Mouse (Mus musculus): ENCODE results near the gene Trim27. TPM values are rescaled to one million over a fixed set of nuclear protein-coding genes. Genes with fewer than 3 reads are reported as not detected.
A peak's percentile ranks its signal among the peaks of the same experiment; 100 is the strongest.

Gene Trim27
- polyA plus RNA-seq, 1 experiment from 2014 or later: 178 TPM

- Histone ChIP-seq H3K4me3 (ENCODE audit: low read depth, low read length) (no peak overlapping the region), H3K4me2 (ENCODE audit: low read depth, low read length, severe bottlenecking) (no peak overlapping the region), H3K36me3 (ENCODE audit: control insufficient read depth, insufficient read depth, low read length) (no peaks in the 10 kb centered on the region; the same call in 1 of the 2 replicates), H3K9ac (ENCODE audit: low read length) (no peak overlapping the region), H3K27ac (ENCODE audit: low read depth, low read length) (no peak overlapping the region), H3K9me3 (ENCODE audit: control insufficient read depth, low read length) (no peaks in the 10 kb centered on the region), H3K27me3 (ENCODE audit: control insufficient read depth, insufficient read depth, low read length) (no peaks in the 10 kb centered on the region), H3K4me1 (replicated peaks; ENCODE audit: control insufficient read depth, insufficient read depth, low read length) (peaks cover 7% of the 10 kb centered on the region; the same call in 1 of the 2 replicates)
- 68% methylated on average over 5 of the region's 5 CpGs for WGBS
- ATAC-seq (replicated peaks; ENCODE audit: low FRiP score) (no peak), DNase-seq (ENCODE audit: low spot score) (no peak)
These were observed 1.6 kb upstream of the Trim27 start for GRCm38 (mm10) chr13:21177657-21178056.

DNA sequence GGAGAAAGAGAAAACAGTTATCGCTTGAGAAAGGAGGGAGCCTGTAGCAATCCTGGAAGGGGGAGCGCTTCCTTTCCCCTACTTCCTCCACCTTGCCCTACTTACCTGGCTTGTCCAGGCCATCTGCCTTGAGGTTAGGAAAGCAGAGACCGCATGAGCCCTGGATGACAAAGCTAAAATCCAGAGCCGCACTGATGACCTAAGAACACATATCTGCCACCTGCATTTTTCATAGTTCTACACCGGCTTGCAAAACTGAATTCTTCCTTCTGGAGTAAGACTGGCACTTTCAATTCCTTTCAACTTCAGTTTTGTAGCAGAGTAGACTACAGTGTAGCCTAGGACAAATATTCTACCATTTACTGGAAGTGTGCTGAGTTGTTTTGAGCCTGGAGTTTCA is 881 bp upstream of the Trim27 start:
- ATAC-seq (replicated peaks; ENCODE audit: low FRiP score): no peak
- WGBS: 83% methylated on average over 5 of the region's 5 CpGs
- no peak overlapping the region for H3K4me3 ChIP-seq (ENCODE audit: low read depth, low read length)

DNA sequence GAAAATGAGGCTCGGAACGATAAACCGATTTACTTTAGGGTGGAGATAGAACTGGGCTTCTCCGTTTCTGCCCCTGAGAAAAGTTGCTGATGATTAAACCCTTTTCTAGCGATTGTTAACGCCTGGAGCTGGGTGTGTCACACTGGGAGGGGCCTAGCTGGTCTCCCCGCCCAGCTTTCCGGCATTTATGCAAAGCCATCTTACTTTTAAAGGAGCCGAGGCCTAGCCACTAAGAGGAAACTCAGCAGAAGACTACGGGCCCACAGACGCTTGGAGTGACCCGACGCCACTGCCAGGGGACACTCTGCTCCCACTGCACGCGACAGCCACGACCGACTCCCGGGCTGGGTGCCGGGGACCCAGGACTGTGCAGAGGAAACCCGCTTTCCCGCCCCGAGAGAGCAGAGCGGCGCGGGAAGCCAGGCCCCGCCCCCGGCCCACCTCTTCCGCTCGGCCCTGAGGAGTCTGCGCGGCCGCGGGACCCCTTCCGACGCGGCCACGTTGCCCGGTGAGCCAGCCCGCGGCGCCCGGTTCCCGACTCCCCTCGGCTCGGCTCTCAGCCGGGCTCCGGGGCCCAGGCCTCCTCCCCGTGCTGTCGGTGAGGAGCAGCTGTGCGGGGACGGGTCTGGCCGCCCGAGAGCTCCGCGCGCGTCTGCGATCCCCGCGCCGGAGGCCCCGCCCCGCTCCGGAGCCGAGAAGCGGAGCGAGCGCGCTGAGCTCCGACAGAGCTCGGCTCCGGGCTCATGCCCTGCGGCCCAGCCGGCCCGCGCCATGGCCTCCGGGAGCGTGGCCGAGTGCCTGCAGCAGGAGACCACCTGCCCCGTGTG is 692 bp downstream of the Trim27 start:
- ATAC-seq (replicated peaks; ENCODE audit: low FRiP score): peak; percentile 96
- peak; percentile 93 for DNase-seq (ENCODE audit: low spot score)
- H3K36me3 ChIP-seq (ENCODE audit: control insufficient read depth, insufficient read depth, low read length): peaks cover 7% of the 10 kb centered on the region; the same call in 1 of the 2 replicates
- peak overlapping the region; percentile 82 for H3K27ac ChIP-seq (ENCODE audit: low read depth, low read length)
- peak overlapping the region; percentile 98 for H3K4me3 ChIP-seq (ENCODE audit: low read depth, low read length)
- under 1% methylated on average over 69 of the region's 80 CpGs for WGBS
- no peaks in the 10 kb centered on the region for H3K9me3 ChIP-seq (ENCODE audit: control insufficient read depth, low read length)
- peaks cover 7% of the 10 kb centered on the region; the same call in 1 of the 2 replicates for H3K4me1 ChIP-seq (replicated peaks; ENCODE audit: control insufficient read depth, insufficient read depth, low read length)
- peak overlapping the region; percentile 55 for H3K4me2 ChIP-seq (ENCODE audit: low read depth, low read length, severe bottlenecking)
- peak overlapping the region; percentile 83 for H3K9ac ChIP-seq (ENCODE audit: low read length)
- no peaks in the 10 kb centered on the region for H3K27me3 ChIP-seq (ENCODE audit: control insufficient read depth, insufficient read depth, low read length)

More for the DNA sequence above, 881 bp upstream of the Trim27 start:
- H3K27ac ChIP-seq (ENCODE audit: low read depth, low read length): no peak overlapping the region
- H3K4me1 ChIP-seq (replicated peaks; ENCODE audit: control insufficient read depth, insufficient read depth, low read length): peaks cover 7% of the 10 kb centered on the region; the same call in 1 of the 2 replicates
- no peak for DNase-seq (ENCODE audit: low spot score)
- peaks cover 4% of the 10 kb centered on the region; the same call in 1 of the 2 replicates for H3K36me3 ChIP-seq (ENCODE audit: control insufficient read depth, insufficient read depth, low read length)
- no peaks in the 10 kb centered on the region for H3K9me3 ChIP-seq (ENCODE audit: control insufficient read depth, low read length)
- H3K9ac ChIP-seq (ENCODE audit: low read length): no peak overlapping the region
- no peaks in the 10 kb centered on the region for H3K27me3 ChIP-seq (ENCODE audit: control insufficient read depth, insufficient read depth, low read length)
- peak overlapping the region; percentile 55; the same call in 1 of the 2 replicates for H3K4me2 ChIP-seq (ENCODE audit: low read depth, low read length, severe bottlenecking)

DNA sequence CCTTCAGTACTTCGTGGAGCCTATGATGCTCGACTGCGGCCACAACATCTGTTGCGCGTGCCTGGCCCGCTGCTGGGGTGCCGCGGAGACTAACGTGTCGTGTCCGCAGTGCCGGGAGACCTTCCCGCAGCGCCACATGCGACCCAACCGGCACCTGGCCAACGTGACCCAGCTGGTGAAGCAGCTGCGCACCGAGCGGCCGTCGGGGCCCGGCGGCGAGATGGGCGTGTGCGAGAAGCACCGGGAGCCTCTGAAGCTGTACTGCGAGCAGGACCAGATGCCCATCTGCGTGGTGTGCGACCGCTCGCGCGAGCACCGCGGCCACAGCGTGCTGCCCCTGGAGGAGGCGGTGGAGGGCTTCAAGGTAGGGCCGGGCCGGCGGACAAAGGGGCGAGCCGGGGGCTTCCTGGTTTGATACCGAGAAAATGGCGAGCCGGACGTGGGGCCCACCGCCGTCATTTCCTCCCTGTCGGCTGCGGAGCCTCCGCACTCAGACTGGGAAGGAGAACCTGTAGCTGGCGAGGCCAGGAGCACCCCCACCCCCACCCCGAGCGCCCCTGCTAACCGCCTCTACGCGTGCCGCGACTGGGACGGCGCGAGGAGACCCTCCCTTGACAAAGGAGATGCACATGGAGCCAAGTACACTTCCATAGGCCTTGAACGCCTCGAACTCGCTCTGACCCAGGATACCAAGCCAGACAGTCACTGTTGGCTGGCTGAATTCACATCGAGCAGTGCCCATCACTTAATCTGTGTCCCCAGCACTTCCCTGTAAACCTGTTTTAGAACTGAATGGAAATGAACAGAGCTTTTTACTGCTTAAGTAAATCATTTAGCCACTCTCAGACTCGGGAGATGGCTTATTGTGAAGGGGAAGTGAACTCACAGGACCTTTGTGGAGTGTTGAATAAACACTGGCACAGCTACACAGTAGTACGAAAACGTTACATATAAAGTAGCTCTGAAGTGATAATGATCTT is 1.6 kb downstream of the Trim27 start:
- Histone ChIP-seq H3K4me2 (ENCODE audit: low read depth, low read length, severe bottlenecking) (peak overlapping the region; percentile 55), H3K4me3 (ENCODE audit: low read depth, low read length) (peak overlapping the region; percentile 98), H3K9ac (ENCODE audit: low read length) (peak overlapping the region; percentile 83), H3K27ac (ENCODE audit: low read depth, low read length) (peak overlapping the region; percentile 82), H3K36me3 (ENCODE audit: control insufficient read depth, insufficient read depth, low read length) (peaks cover 10% of the 10 kb centered on the region; the same call in 1 of the 2 replicates), H3K27me3 (ENCODE audit: control insufficient read depth, insufficient read depth, low read length) (no peaks in the 10 kb centered on the region), H3K9me3 (ENCODE audit: control insufficient read depth, low read length) (no peaks in the 10 kb centered on the region), H3K4me1 (replicated peaks; ENCODE audit: control insufficient read depth, insufficient read depth, low read length) (peaks cover 7% of the 10 kb centered on the region; the same call in 1 of the 2 replicates)
- DNase-seq (ENCODE audit: low spot score) (peak; percentile 86), ATAC-seq (replicated peaks; ENCODE audit: low FRiP score) (peak; percentile 54)
- WGBS: under 1% methylated on average over 71 of the region's 71 CpGs

DNA sequence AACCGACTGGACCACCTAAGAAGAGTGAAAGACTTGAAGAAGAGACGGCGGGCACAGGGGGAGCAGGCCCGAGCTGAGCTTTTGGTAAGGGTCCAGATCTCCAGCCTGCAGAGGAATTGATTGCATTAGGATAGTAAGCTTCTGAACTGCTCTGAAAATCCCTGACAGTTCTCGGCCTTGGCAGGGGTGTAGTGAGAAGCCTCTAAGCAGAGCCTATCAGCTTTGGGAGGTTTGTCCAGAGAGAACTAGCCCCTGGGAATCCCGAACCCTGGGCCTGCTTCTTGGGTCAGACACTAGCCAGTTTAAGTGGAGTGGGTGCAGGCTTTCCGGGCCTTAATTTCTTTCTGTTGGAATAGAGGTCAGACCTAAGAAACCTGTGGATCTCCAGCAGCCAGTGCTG is 2.8 kb downstream of the Trim27 start:
- peak overlapping the region; percentile 83 for H3K9ac ChIP-seq (ENCODE audit: low read length)
- no peak for DNase-seq (ENCODE audit: low spot score)
- no peak overlapping the region for H3K27ac ChIP-seq (ENCODE audit: low read depth, low read length)
- peak overlapping the region; percentile 98 for H3K4me3 ChIP-seq (ENCODE audit: low read depth, low read length)
- ATAC-seq (replicated peaks; ENCODE audit: low FRiP score): no peak
- no peaks in the 10 kb centered on the region for H3K9me3 ChIP-seq (ENCODE audit: control insufficient read depth, low read length)
- peaks cover 7% of the 10 kb centered on the region; the same call in 1 of the 2 replicates for H3K4me1 ChIP-seq (replicated peaks; ENCODE audit: control insufficient read depth, insufficient read depth, low read length)
- peak overlapping the region; percentile 55; the same call in 1 of the 2 replicates for H3K4me2 ChIP-seq (ENCODE audit: low read depth, low read length, severe bottlenecking)
- H3K36me3 ChIP-seq (ENCODE audit: control insufficient read depth, insufficient read depth, low read length): peaks cover 17% of the 10 kb centered on the region; the same call in 1 of the 2 replicates
- WGBS: 72% methylated on average over 7 of the region's 7 CpGs
- no peaks in the 10 kb centered on the region for H3K27me3 ChIP-seq (ENCODE audit: control insufficient read depth, insufficient read depth, low read length)

DNA sequence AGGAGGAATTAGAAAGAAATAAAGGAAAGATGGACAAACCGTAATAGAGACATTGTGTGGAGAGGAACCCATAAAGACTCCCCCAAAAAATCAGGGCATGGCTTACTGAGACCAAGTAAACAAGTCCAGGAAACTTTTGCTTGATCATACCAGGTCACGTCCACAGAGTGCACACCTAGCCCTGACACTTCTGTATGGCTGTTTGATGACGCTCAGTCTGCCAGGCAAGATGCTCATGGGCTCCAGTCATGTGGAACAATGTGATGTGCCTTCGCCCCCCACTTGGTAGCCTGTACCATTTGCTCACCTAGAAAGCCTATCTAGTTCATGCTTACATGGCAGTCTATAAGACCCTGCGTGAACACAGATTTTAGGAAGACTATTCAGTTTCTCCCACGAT is 3.8 kb downstream of the Trim27 start:
- ATAC-seq (replicated peaks; ENCODE audit: low FRiP score) (no peak), DNase-seq (ENCODE audit: low spot score) (no peak)
- no peak overlapping the region for H3K4me2 ChIP-seq (ENCODE audit: low read depth, low read length, severe bottlenecking)
- no peaks in the 10 kb centered on the region for H3K9me3 ChIP-seq (ENCODE audit: control insufficient read depth, low read length)
- no peaks in the 10 kb centered on the region for H3K27me3 ChIP-seq (ENCODE audit: control insufficient read depth, insufficient read depth, low read length)
- peaks cover 17% of the 10 kb centered on the region; the same call in 1 of the 2 replicates for H3K36me3 ChIP-seq (ENCODE audit: control insufficient read depth, insufficient read depth, low read length)
- no peak overlapping the region for H3K27ac ChIP-seq (ENCODE audit: low read depth, low read length)
- H3K4me1 ChIP-seq (replicated peaks; ENCODE audit: control insufficient read depth, insufficient read depth, low read length): peaks cover 7% of the 10 kb centered on the region; the same call in 1 of the 2 replicates
- 94% methylated on average over 6 of the region's 6 CpGs for WGBS
- no peak overlapping the region for H3K4me3 ChIP-seq (ENCODE audit: low read depth, low read length)
- H3K9ac ChIP-seq (ENCODE audit: low read length): no peak overlapping the region

GRCm38 (mm10) chr13:21183661-21184060 is 4.4 kb downstream of the Trim27 start:
- WGBS: 96% methylated on average over 7 of the region's 7 CpGs
- Histone ChIP-seq H3K9ac (ENCODE audit: low read length) (no peak overlapping the region), H3K27ac (ENCODE audit: low read depth, low read length) (no peak overlapping the region), H3K9me3 (ENCODE audit: control insufficient read depth, low read length) (no peaks in the 10 kb centered on the region), H3K4me3 (ENCODE audit: low read depth, low read length) (no peak overlapping the region), H3K4me2 (ENCODE audit: low read depth, low read length, severe bottlenecking) (no peak overlapping the region), H3K4me1 (replicated peaks; ENCODE audit: control insufficient read depth, insufficient read depth, low read length) (peaks cover 7% of the 10 kb centered on the region; the same call in 1 of the 2 replicates), H3K27me3 (ENCODE audit: control insufficient read depth, insufficient read depth, low read length) (no peaks in the 10 kb centered on the region), H3K36me3 (ENCODE audit: control insufficient read depth, insufficient read depth, low read length) (peaks cover 17% of the 10 kb centered on the region; the same call in 1 of the 2 replicates)
- no peak for DNase-seq (ENCODE audit: low spot score)
- no peak for ATAC-seq (replicated peaks; ENCODE audit: low FRiP score)

- no peaks in the 10 kb centered on the region for H3K27me3 ChIP-seq (ENCODE audit: control insufficient read depth, insufficient read depth, low read length)
- no peak for ATAC-seq (replicated peaks; ENCODE audit: low FRiP score)
- no peak for DNase-seq (ENCODE audit: low spot score)
- no peak overlapping the region for H3K9ac ChIP-seq (ENCODE audit: low read length)
- no peak overlapping the region for H3K4me2 ChIP-seq (ENCODE audit: low read depth, low read length, severe bottlenecking)
- no peak overlapping the region for H3K4me3 ChIP-seq (ENCODE audit: low read depth, low read length)
- no peak overlapping the region for H3K27ac ChIP-seq (ENCODE audit: low read depth, low read length)
- 91% methylated on average over 4 of the region's 4 CpGs for WGBS
- peaks cover 19% of the 10 kb centered on the region; the same call in 1 of the 2 replicates for H3K36me3 ChIP-seq (ENCODE audit: control insufficient read depth, insufficient read depth, low read length)
- no peaks in the 10 kb centered on the region for H3K9me3 ChIP-seq (ENCODE audit: control insufficient read depth, low read length)
- H3K4me1 ChIP-seq (replicated peaks; ENCODE audit: control insufficient read depth, insufficient read depth, low read length): peaks cover 7% of the 10 kb centered on the region; the same call in 1 of the 2 replicates
These were observed 6.3 kb downstream of the Trim27 start for GRCm38 (mm10) chr13:21185521-21185920.
